Mouse (Mus musculus) limb, embryonic 10.5 days (tissue): ENCODE results near the gene Ykt6. TPM values are rescaled to one million over a fixed set of nuclear protein-coding genes. Genes with fewer than 3 reads are reported as not detected.
A peak's percentile ranks its signal among the peaks of the same experiment; 100 is the strongest.
"Not testable (repeated sequence)": the region's sequence is repeated elsewhere in the genome, so short reads cannot be mapped to it uniquely, and the experiment has no call there.

Experiments
- DNase-seq: peaks from one replicate; pipeline ENCODE4 v3.0.0-alpha.2; 2017; ENCODE audit warnings: low spot score
- H3K27ac ChIP-seq: fragments of 300-500 bp; sonication (generic); 2 replicates; pipeline ENCODE4 v1.5.1; 2016; ENCODE audit warnings: mild to moderate bottlenecking
- H3K27me3 ChIP-seq: fragments of 300-500 bp; sonication (generic); 2 replicates; pipeline ENCODE4 v1.6.1; 2016; ENCODE audit warnings: low read depth, mild to moderate bottlenecking; ENCODE audit not compliant: poor library complexity, severe bottlenecking
- H3K36me3 ChIP-seq: fragments of 300-500 bp; sonication (generic); 2 replicates; pipeline ENCODE4 v1.6.1; 2016; ENCODE audit warnings: mild to moderate bottlenecking, moderate library complexity
- H3K4me1 ChIP-seq: fragments of 300-500 bp; sonication (generic); 2 replicates; pipeline ENCODE4 v1.6.1; 2016
- H3K4me3 ChIP-seq: fragments of 300-500 bp; sonication (generic); 2 replicates; pipeline ENCODE4 v1.5.1; 2016; ENCODE audit warnings: mild to moderate bottlenecking, moderate library complexity
- H3K9me3 ChIP-seq: fragments of 300-500 bp; sonication (generic); replicated peaks from 2 replicates; pipeline ENCODE4 v1.6.1; 2016; ENCODE audit warnings: mild to moderate bottlenecking
- WGBS: fragments of 180-500 bp; shearing (Covaris S2); methylation state at CpG from one replicate; pipeline ENCODE4 v1.1.7; 2016; 5-methylcytosine and 5-hydroxymethylcytosine counted together
- polyA plus RNA-seq: library from polyadenylated mRNA; unstranded; fragments of >200 nt; fragmentation: Nextera tagmentation; extraction: Ambion mirVana; gene quantifications from 2 replicates; pipeline ENCODE4 v1.2.1, GENCODE M21; 2016

Ykt6 gene
- polyA plus RNA-seq, 1 experiment from 2014 or later = 65.5 TPM

GRCm38 (mm10) chr11:5920323-5920960 lies 35.1 kb upstream of the Ykt6 start:
- Histone ChIP-seq H3K4me3 (0 out of 2 replicates have a peak overlapping the region, but pooled peaks have one; percentile 11), H3K27me3 (0 out of 2 replicates have a peak, but pooled peaks cover 6% of the 10 kb centered on the region), H3K9me3 (no peaks in the 10 kb centered on the region), H3K36me3 (no peaks in the 10 kb centered on the region), H3K27ac (no peak overlapping the region), H3K4me1 (peaks cover 9% of the 10 kb centered on the region)
- DNase-seq = no peak
- WGBS = 26% methylated on average over 17 of the region's 17 CpGs

GRCm38 (mm10) chr11:5924699-5925098 lies 30.8 kb upstream of the Ykt6 start:
- Histone ChIP-seq H3K9me3 (no peaks in the 10 kb centered on the region), H3K36me3 (no peaks in the 10 kb centered on the region), H3K4me3 (no peak overlapping the region), H3K4me1 (peaks cover 5% of the 10 kb centered on the region; the same call in 1 of the 2 replicates), H3K27ac (no peak overlapping the region), H3K27me3 (no peaks in the 10 kb centered on the region)
- 60% methylated on average over 8 of the region's 8 CpGs for WGBS
- no peak for DNase-seq

GRCm38 (mm10) chr11:5926696-5927220 lies 28.7 kb upstream of the Ykt6 start:
- Histone ChIP-seq H3K4me3 (no peak overlapping the region), H3K27me3 (no peaks in the 10 kb centered on the region), H3K36me3 (no peaks in the 10 kb centered on the region), H3K4me1 (no peaks in the 10 kb centered on the region), H3K9me3 (no peaks in the 10 kb centered on the region), H3K27ac (no peak overlapping the region)
- DNase-seq = no peak
- 89% methylated on average over 3 of the region's 3 CpGs for whole genome bisulfite sequencing

GRCm38 (mm10) chr11:5930578-5930977 lies 24.9 kb upstream of the Ykt6 start:
- peak; percentile 12 for DNase-seq
- Histone ChIP-seq H3K4me3 (no peak overlapping the region), H3K36me3 (no peaks in the 10 kb centered on the region), H3K4me1 (no peaks in the 10 kb centered on the region), H3K27ac (no peak overlapping the region), H3K27me3 (no peaks in the 10 kb centered on the region), H3K9me3 (no peaks in the 10 kb centered on the region)
- 79% methylated on average over 1 of the region's 1 CpGs for WGBS

- H3K27me3 ChIP-seq, H3K27ac ChIP-seq, H3K36me3 ChIP-seq, H3K4me1 ChIP-seq, H3K9me3 ChIP-seq, H3K4me3 ChIP-seq: not testable (repeated sequence)
- DNase-seq = peak; percentile 32
- 90% methylated on average over 6 of the region's 6 CpGs for WGBS
Observed at GRCm38 (mm10) chr11:5931947-5932346, 23.5 kb upstream of the Ykt6 start.

GRCm38 (mm10) chr11:5934531-5934930 lies 21.0 kb upstream of the Ykt6 start:
- not testable (repeated sequence) for H3K9me3 ChIP-seq, H3K4me1 ChIP-seq, H3K27ac ChIP-seq, DNase-seq, H3K27me3 ChIP-seq, H3K36me3 ChIP-seq, H3K4me3 ChIP-seq
- WGBS = 95% methylated on average over 11 of the region's 11 CpGs

- Histone ChIP-seq H3K4me1 (peaks cover 8% of the 10 kb centered on the region), H3K27me3 (no peaks in the 10 kb centered on the region), H3K36me3 (no peaks in the 10 kb centered on the region), H3K4me3 (no peak overlapping the region), H3K27ac (no peak overlapping the region), H3K9me3 (no peaks in the 10 kb centered on the region)
- 62% methylated on average over 6 of the region's 6 CpGs for WGBS
- no peak for DNase-seq
Observed at GRCm38 (mm10) chr11:5942966-5943365, 12.5 kb upstream of the Ykt6 start.

GRCm38 (mm10) chr11:5945096-5945495 lies 10.4 kb upstream of the Ykt6 start:
- no peaks in the 10 kb centered on the region for H3K27me3 ChIP-seq
- peaks cover 30% of the 10 kb centered on the region for H3K4me1 ChIP-seq
- H3K4me3 ChIP-seq = no peak overlapping the region
- DNase-seq = no peak
- 85% methylated on average over 2 of the region's 2 CpGs for WGBS
- no peak overlapping the region for H3K27ac ChIP-seq
- no peaks in the 10 kb centered on the region for H3K9me3 ChIP-seq
- no peaks in the 10 kb centered on the region for H3K36me3 ChIP-seq

GRCm38 (mm10) chr11:5947796-5948195 lies 7.7 kb upstream of the Ykt6 start:
- 52% methylated on average over 4 of the region's 4 CpGs for WGBS
- Histone ChIP-seq H3K4me1 (peaks cover 31% of the 10 kb centered on the region), H3K36me3 (no peaks in the 10 kb centered on the region), H3K27ac (peak overlapping the region; percentile 84), H3K9me3 (no peaks in the 10 kb centered on the region), H3K4me3 (no peak overlapping the region), H3K27me3 (no peaks in the 10 kb centered on the region)
- no peak for DNase-seq

GRCm38 (mm10) chr11:5948546-5949250 lies 6.8 kb upstream of the Ykt6 start:
- 46% methylated on average over 10 of the region's 10 CpGs for WGBS
- Histone ChIP-seq H3K4me1 (peaks cover 27% of the 10 kb centered on the region), H3K27ac (peak overlapping the region; percentile 84), H3K27me3 (no peaks in the 10 kb centered on the region), H3K4me3 (no peak overlapping the region), H3K9me3 (no peaks in the 10 kb centered on the region), H3K36me3 (no peaks in the 10 kb centered on the region)
- peak; percentile 59 for DNase-seq

GRCm38 (mm10) chr11:5949586-5950352 lies 5.7 kb upstream of the Ykt6 start, which contains the start of gene Gck:
Gene Gck, minus strand, starts transcription at chr11:5950081.
- Histone ChIP-seq H3K4me1 (peaks cover 29% of the 10 kb centered on the region), H3K9me3 (no peaks in the 10 kb centered on the region), H3K4me3 (no peak within 1 kb of the TSS), H3K36me3 (no peaks in the 10 kb centered on the region), H3K27me3 (no peaks in the 10 kb centered on the region), H3K27ac (peak within 1 kb of the TSS; percentile 84)
- DNase-seq = no peak
- WGBS = 77% methylated on average over 8 of the region's 8 CpGs

GRCm38 (mm10) chr11:5952501-5952900 lies 3.0 kb upstream of the Ykt6 start:
- no peak overlapping the region for H3K4me3 ChIP-seq
- no peaks in the 10 kb centered on the region for H3K27me3 ChIP-seq
- no peaks in the 10 kb centered on the region for H3K9me3 ChIP-seq
- no peak overlapping the region for H3K27ac ChIP-seq
- DNase-seq = no peak
- WGBS = 85% methylated on average over 5 of the region's 5 CpGs
- peaks cover 48% of the 10 kb centered on the region for H3K4me1 ChIP-seq
- H3K36me3 ChIP-seq = peaks cover 5% of the 10 kb centered on the region
